Mouse (Mus musculus): ENCODE measurements around the gene Idh2. TPM values are rescaled to one million over a fixed set of nuclear protein-coding genes. Genes with fewer than 3 reads are reported as not detected.

Gene Idh2
- polyA plus RNA-seq, 1 experiment, result 92.7 TPM

DNA sequence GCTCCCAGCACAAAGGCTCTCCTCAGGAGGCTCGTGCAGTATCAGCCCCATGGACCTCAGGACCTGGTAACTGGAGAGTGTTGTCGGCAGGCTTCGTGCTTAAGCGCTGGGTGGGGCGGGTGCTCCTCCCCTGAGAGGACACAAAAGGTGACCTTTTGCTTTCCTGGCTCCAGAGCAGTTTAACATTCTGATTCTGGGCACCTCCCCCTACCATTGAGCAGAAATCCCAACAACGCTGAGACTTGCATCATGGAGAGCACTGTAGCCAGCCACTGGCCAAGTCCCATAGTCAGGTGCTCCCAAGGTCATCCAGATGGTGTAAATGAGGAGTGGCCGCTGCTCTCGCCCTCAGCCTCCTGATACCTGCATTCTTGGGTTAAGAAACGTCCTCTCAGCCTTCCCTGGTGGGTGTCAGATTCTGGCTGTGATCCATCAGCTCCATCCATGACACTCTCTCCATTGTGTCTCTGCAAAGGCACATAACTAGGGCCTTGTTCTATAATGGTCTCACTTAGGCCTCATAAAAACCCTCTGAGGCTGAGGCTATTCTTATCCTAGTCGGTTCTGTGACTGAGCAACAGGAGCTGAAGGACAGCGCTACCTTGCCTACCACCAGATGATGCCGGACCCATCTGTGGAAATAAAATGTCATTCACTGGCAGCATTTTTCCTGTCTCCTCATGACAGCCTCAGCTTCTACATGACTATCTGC lies 15.3 kb upstream of the Idh2 start:
- Histone ChIP-seq H3K4me1 (ENCODE audit: control insufficient read depth, insufficient read depth, low read length) (no peaks in the 10 kb centered on the region), H3K4me3 (ENCODE audit: insufficient read depth, low read length) (no peak overlapping the region)
- no peak for TF ChIP-seq POLR2A (IDR thresholded peaks at IDR 0.05; ENCODE audit: extremely low read depth, insufficient read depth, low read length)
- TF ChIP-seq CTCF (IDR thresholded peaks at IDR 0.05; ENCODE audit: extremely low read depth, insufficient read depth, low read length), result no peak

DNA sequence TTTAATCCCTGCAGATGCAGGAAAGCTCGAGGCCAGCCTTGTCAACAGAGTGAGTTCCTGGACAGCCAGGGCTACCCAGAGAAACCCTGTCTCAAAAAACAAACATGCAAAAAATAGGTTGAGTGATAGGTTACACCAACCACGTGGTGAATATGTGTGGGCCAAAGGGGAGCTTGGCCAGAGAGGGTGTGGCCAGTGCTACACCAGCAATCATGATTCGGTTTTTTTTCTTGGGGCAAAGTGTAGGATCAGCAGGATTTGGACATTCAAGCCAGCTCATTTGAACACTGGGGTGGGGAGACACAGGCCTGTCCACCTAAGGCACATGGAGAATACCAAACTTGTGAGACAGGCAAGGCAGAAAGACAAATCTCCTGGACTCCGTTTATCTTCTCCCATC lies 14.1 kb upstream of the Idh2 start:
- no peaks in the 10 kb centered on the region for H3K4me1 ChIP-seq (ENCODE audit: control insufficient read depth, insufficient read depth, low read length)
- no peak overlapping the region for H3K4me3 ChIP-seq (ENCODE audit: insufficient read depth, low read length)
- TF ChIP-seq POLR2A (IDR thresholded peaks at IDR 0.05; ENCODE audit: extremely low read depth, insufficient read depth, low read length) (no peak), CTCF (IDR thresholded peaks at IDR 0.05; ENCODE audit: extremely low read depth, insufficient read depth, low read length) (no peak)
- no peak overlapping the region for H3K27ac ChIP-seq (ENCODE audit: insufficient read depth, low read length)

More for the DNA sequence above, 15.3 kb upstream of the Idh2 start:
- H3K27ac ChIP-seq (ENCODE audit: insufficient read depth, low read length), result no peak overlapping the region

DNA sequence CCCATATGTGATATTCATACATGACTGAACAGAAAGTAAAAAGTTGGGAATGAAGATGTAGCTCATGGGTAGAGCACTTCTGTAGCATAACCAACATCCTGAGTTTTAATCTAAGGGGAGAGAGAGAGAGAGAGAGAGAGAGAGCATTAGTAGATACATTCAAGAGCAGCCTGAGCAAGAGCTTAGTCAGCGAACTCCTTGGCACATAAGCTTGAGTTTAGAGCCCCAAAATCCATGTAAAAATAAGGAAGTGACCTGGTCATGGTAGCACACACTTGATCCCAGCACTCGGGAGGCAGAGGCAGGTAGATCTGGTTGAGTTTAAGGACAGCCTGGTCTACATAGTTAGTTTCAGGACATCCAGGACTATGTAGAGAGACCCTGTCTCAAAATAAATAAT lies 8.5 kb upstream of the Idh2 start:
- TF ChIP-seq CTCF (IDR thresholded peaks at IDR 0.05; ENCODE audit: extremely low read depth, insufficient read depth, low read length) (no peak), POLR2A (IDR thresholded peaks at IDR 0.05; ENCODE audit: extremely low read depth, insufficient read depth, low read length) (no peak)
- no peak overlapping the region for H3K27ac ChIP-seq (ENCODE audit: insufficient read depth, low read length)
- 0 out of 2 replicates have a peak, but pooled peaks cover 4% of the 10 kb centered on the region for H3K4me1 ChIP-seq (ENCODE audit: control insufficient read depth, insufficient read depth, low read length)
- no peak overlapping the region for H3K4me3 ChIP-seq (ENCODE audit: insufficient read depth, low read length)

DNA sequence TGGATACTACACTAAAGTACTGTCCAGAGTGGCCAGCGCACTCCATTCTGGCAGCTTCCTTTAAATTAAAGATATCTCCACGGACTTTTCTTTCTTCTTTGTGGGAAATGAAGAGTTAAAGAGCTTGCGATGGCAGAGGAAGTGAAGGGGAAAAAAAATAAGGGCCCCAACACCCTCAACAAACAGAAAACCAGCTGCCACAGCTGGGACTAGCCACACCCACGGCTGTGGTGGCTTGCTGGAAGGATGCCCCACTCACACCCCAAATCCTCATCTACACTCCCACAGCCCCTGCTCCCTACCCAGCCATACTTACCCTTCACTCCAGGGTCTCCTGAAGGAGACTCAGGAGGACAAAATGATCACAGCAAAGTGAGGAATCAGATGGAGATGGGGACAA lies 7.9 kb upstream of the Idh2 start:
- 0 out of 2 replicates have a peak, but pooled peaks cover 4% of the 10 kb centered on the region for H3K4me1 ChIP-seq (ENCODE audit: control insufficient read depth, insufficient read depth, low read length)
- no peak overlapping the region for H3K27ac ChIP-seq (ENCODE audit: insufficient read depth, low read length)
- no peak overlapping the region for H3K4me3 ChIP-seq (ENCODE audit: insufficient read depth, low read length)
- TF ChIP-seq POLR2A (IDR thresholded peaks at IDR 0.05; ENCODE audit: extremely low read depth, insufficient read depth, low read length), result no peak

DNA sequence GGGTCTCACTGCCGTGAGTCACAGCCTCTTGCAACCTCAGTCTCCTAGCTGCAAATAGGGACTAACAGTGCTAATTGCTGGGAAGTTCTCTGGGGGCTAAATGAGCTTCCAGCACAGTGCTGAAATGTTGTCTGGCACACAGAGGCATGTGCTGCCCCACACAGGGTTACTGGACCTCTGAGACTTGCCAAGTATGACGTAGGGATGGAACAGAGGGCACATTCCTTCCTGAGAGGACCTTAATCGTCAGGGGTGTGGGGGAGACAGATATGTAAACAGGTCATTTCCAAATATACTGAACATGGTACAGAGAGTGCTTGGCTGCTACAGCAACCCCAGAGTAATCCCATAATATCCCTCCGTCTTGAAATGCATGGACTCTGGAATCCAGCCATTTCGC lies 5.9 kb upstream of the Idh2 start:
- H3K27ac ChIP-seq (ENCODE audit: insufficient read depth, low read length), result no peak overlapping the region
- TF ChIP-seq POLR2A (IDR thresholded peaks at IDR 0.05; ENCODE audit: extremely low read depth, insufficient read depth, low read length) (no peak), CTCF (IDR thresholded peaks at IDR 0.05; ENCODE audit: extremely low read depth, insufficient read depth, low read length) (no peak)
- peaks cover 4% of the 10 kb centered on the region; the same call in 1 of the 2 replicates for H3K4me1 ChIP-seq (ENCODE audit: control insufficient read depth, insufficient read depth, low read length)
- H3K4me3 ChIP-seq (ENCODE audit: insufficient read depth, low read length), result no peak overlapping the region

DNA sequence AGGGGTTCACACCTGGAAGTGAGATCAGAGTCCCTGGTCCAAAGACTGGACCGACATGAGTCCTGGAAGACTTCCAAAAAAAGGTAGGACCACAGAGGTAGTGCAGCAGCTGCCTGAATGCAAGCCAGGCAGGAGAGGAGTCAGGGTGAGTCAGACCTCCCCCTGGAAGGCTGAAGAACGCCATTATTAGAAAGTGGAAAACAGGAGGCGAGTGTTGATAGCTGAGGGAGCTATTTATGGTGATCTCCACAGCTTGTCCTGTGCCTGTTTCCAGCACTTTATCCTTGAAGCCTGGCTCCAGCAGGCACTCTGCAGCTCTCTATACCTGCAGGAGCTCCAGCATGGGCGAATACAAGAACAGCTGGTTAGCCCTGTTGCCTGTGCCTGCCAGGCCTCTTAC lies 4.0 kb upstream of the Idh2 start:
- TF ChIP-seq POLR2A (IDR thresholded peaks at IDR 0.05; ENCODE audit: extremely low read depth, insufficient read depth, low read length), result no peak
- no peak for TF ChIP-seq CTCF (IDR thresholded peaks at IDR 0.05; ENCODE audit: extremely low read depth, insufficient read depth, low read length)
- Histone ChIP-seq H3K27ac (ENCODE audit: insufficient read depth, low read length) (no peak overlapping the region), H3K4me3 (ENCODE audit: insufficient read depth, low read length) (no peak overlapping the region), H3K4me1 (ENCODE audit: control insufficient read depth, insufficient read depth, low read length) (peaks cover 4% of the 10 kb centered on the region; the same call in 1 of the 2 replicates)

DNA sequence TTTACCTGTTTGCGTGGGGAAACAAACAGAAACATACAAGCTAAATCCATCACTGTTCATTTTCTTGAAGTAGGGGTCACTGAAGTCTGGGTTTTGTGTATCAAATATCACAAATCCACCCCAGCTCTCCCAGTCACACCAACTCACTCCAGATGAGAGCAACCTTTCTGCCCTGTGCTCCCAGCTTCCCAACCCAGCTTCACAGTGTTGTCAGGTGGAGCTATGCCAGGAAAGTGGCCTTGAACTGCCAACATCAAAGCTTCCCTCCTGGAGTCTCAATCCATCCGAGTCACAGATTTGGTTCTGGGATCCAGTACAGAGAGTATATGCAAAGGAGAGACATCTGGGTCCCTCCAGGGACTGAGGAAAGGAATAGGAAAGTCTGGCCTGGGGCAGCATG lies 966 bp upstream of the Idh2 start:
- no peak for TF ChIP-seq CTCF (IDR thresholded peaks at IDR 0.05; ENCODE audit: extremely low read depth, insufficient read depth, low read length)
- TF ChIP-seq POLR2A (IDR thresholded peaks at IDR 0.05; ENCODE audit: extremely low read depth, insufficient read depth, low read length), result no peak
- peaks cover 4% of the 10 kb centered on the region for H3K4me1 ChIP-seq (ENCODE audit: control insufficient read depth, insufficient read depth, low read length)
- peak overlapping the region; percentile 60; the same call in 1 of the 2 replicates for H3K4me3 ChIP-seq (ENCODE audit: insufficient read depth, low read length)
- H3K27ac ChIP-seq (ENCODE audit: insufficient read depth, low read length), result no peak overlapping the region

DNA sequence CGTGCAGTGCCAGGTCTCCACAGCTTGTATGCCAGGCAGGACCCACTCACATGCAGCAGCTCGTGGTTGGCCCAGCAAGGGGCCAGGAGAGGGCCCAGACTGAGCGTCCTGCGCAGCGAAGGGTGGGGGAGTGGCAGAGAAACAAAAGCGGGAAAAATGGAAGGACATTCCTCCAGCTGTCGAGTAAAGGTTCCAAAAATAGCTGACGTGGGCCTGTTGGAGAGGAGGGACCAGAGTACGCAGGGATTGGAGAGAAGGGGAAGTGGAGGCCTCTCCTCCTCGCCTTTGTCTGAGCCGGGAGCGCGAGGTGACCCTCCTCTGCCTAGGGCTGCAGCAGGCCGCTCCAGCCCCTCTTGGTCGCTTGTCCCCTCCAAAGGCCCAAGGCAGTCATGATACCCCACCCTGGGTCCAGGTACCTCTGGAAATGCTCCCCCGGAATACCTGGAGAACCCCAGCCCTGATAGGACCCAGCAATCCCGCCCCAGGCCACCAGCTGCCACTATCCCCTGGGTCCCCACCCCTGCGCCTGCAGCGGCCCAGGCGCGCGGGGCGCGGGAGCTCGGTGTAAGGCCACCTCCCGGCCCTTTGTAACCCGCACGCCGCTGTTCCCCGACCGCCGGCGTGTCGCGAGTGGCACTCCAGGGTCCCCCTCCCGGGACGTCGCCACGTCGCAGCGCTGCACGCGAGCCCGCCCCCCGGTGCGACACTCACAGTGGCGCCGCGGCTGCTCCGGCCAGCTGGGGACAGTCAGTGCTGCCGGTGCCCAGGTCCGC lies 555 bp downstream of the Idh2 start:
- H3K4me3 ChIP-seq (ENCODE audit: insufficient read depth, low read length), result peak overlapping the region; percentile 60
- TF ChIP-seq CTCF (IDR thresholded peaks at IDR 0.05; ENCODE audit: extremely low read depth, insufficient read depth, low read length) (no peak), POLR2A (IDR thresholded peaks at IDR 0.05; ENCODE audit: extremely low read depth, insufficient read depth, low read length) (no peak)
- peak overlapping the region; percentile 77 for H3K27ac ChIP-seq (ENCODE audit: insufficient read depth, low read length)
- H3K4me1 ChIP-seq (ENCODE audit: control insufficient read depth, insufficient read depth, low read length), result peaks cover 2% of the 10 kb centered on the region

DNA sequence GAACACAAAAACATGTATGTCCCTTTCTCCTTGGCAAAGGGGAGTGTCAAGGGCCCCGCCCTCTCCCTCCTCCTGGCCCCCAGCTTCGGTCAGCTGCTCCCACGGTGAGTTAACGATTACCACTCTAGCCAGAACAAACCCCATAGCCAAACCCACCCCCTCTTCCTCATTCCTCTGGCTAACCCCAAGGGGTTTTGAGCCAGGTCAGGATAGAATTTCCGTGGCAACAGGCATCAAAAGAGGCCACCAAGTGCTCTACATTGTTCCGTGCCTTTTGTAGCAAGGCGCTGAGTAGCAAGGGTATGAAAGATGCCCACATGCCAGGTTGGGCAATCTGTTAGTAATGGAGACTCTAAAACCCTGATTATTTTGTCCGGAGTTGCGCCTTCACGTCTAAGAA lies 1.2 kb downstream of the Idh2 start:
- peaks cover 1% of the 10 kb centered on the region for H3K4me1 ChIP-seq (ENCODE audit: control insufficient read depth, insufficient read depth, low read length)
- peak overlapping the region; percentile 60 for H3K4me3 ChIP-seq (ENCODE audit: insufficient read depth, low read length)
- no peak for TF ChIP-seq CTCF (IDR thresholded peaks at IDR 0.05; ENCODE audit: extremely low read depth, insufficient read depth, low read length)
- peak overlapping the region; percentile 60; the same call in 1 of the 2 replicates for H3K27ac ChIP-seq (ENCODE audit: insufficient read depth, low read length)
